Mouse (Mus musculus) kidney, embryonic 16.5 days (tissue): ENCODE data around the gene Colgalt1. TPM values are rescaled to one million over a fixed set of nuclear protein-coding genes. Genes with fewer than 3 reads are reported as not detected.
A peak's percentile ranks its signal among the peaks of the same experiment; 100 is the strongest.

ENCODE experiments used
- ATAC-seq: fragments of 200-750 bp; cut with Nextera tagmentation; 2 replicates; pipeline ENCODE4 v1.8.0; 2017; ENCODE audit warnings: moderate TSS enrichment; ENCODE audit not compliant: low FRiP score, low TSS enrichment
- H3K27ac ChIP-seq: fragments of 300-500 bp; sonication (generic); 2 replicates; pipeline ENCODE4 v1.5.1; 2014; ENCODE audit warnings: low read length
- H3K27me3 ChIP-seq: fragments of 300-500 bp; sonication (generic); 2 replicates; pipeline ENCODE4 v1.6.1; 2014; ENCODE audit warnings: low read length, control low read depth, mixed read lengths; ENCODE audit not compliant: insufficient read depth
- H3K36me3 ChIP-seq: fragments of 300-500 bp; sonication (generic); 2 replicates; pipeline ENCODE4 v1.6.1; 2014; ENCODE audit warnings: low read length, control low read depth, mixed read lengths; ENCODE audit not compliant: insufficient read depth
- H3K4me1 ChIP-seq: fragments of 300-500 bp; sonication (generic); 2 replicates; pipeline ENCODE4 v1.6.1; 2014; ENCODE audit warnings: low read length, control low read depth, mixed read lengths; ENCODE audit not compliant: insufficient read depth
- H3K4me2 ChIP-seq: fragments of 300-500 bp; sonication (generic); replicated peaks from 2 replicates; pipeline ENCODE4 v1.6.1; 2014; ENCODE audit warnings: low read depth, low read length
- H3K4me3 ChIP-seq: fragments of 300-500 bp; sonication (generic); 2 replicates; pipeline ENCODE4 v1.5.1; 2014; ENCODE audit warnings: mild to moderate bottlenecking, low read length
- H3K9ac ChIP-seq: fragments of 300-500 bp; sonication (generic); replicated peaks from 2 replicates; pipeline ENCODE4 v1.6.1; 2014; ENCODE audit warnings: low read length
- H3K9me3 ChIP-seq: fragments of 300-500 bp; sonication (generic); 2 replicates; pipeline ENCODE4 v1.6.1; 2016; ENCODE audit warnings: low read length, control low read depth
- WGBS: fragments of 180-500 bp; shearing (Covaris S2); extraction: QIAGEN DNeasy Blood & Tissue Kit; methylation state at CpG from one replicate; pipeline ENCODE4 v1.1.7; 2014; 5-methylcytosine and 5-hydroxymethylcytosine counted together
- polyA plus RNA-seq: library from polyadenylated mRNA; unstranded; fragments of >200 nt; fragmentation: Nextera tagmentation; extraction: Ambion mirVana; gene quantifications from 2 replicates; pipeline ENCODE4 v1.2.1, GENCODE M21; 2015

Colgalt1 gene
- polyA plus RNA-seq, 1 experiment from 2014 or later = 77.6 TPM

GRCm38 (mm10) chr8:71596798-71597197, 14.0 kb upstream of the Colgalt1 start:
- H3K4me3 ChIP-seq = no peak overlapping the region
- no peak overlapping the region for H3K4me2 ChIP-seq
- no peak overlapping the region for H3K9ac ChIP-seq
- H3K36me3 ChIP-seq = peaks cover 6% of the 10 kb centered on the region; the same call in 1 of the 2 replicates
- WGBS = 78% methylated on average over 4 of the region's 4 CpGs
- ATAC-seq = no peak
- no peaks in the 10 kb centered on the region for H3K9me3 ChIP-seq
- peaks cover 12% of the 10 kb centered on the region for H3K27me3 ChIP-seq
- no peak overlapping the region for H3K27ac ChIP-seq
- peaks cover 14% of the 10 kb centered on the region for H3K4me1 ChIP-seq

- peaks cover 6% of the 10 kb centered on the region; the same call in 1 of the 2 replicates for H3K36me3 ChIP-seq
- no peak within 1 kb of the TSS for H3K4me2 ChIP-seq
- H3K27me3 ChIP-seq = peaks cover 18% of the 10 kb centered on the region
- H3K9me3 ChIP-seq = no peaks in the 10 kb centered on the region
- WGBS = 87% methylated on average over 3 of the region's 3 CpGs
- H3K4me3 ChIP-seq = no peak within 1 kb of the TSS
- H3K9ac ChIP-seq = no peak within 1 kb of the TSS
- ATAC-seq = no peak
- no peak within 1 kb of the TSS for H3K27ac ChIP-seq
- H3K4me1 ChIP-seq = peaks cover 21% of the 10 kb centered on the region
These were observed 13.3 kb upstream of the Colgalt1 start, which contains the start of gene Fam129c for GRCm38 (mm10) chr8:71597451-71597850. Gene Fam129c (plus strand): TSS chr8:71597648.

GRCm38 (mm10) chr8:71598375-71598774, 12.4 kb upstream of the Colgalt1 start:
- Histone ChIP-seq H3K4me2 (no peak overlapping the region), H3K36me3 (peaks cover 6% of the 10 kb centered on the region; the same call in 1 of the 2 replicates), H3K4me3 (no peak overlapping the region), H3K9ac (no peak overlapping the region), H3K4me1 (peaks cover 19% of the 10 kb centered on the region), H3K27me3 (peaks cover 22% of the 10 kb centered on the region), H3K27ac (no peak overlapping the region), H3K9me3 (no peaks in the 10 kb centered on the region)
- no peak for ATAC-seq

- Histone ChIP-seq H3K27ac (no peak overlapping the region), H3K27me3 (peaks cover 22% of the 10 kb centered on the region), H3K4me1 (peaks cover 14% of the 10 kb centered on the region), H3K4me2 (no peak overlapping the region), H3K9me3 (no peaks in the 10 kb centered on the region), H3K36me3 (peaks cover 5% of the 10 kb centered on the region; the same call in 1 of the 2 replicates), H3K4me3 (no peak overlapping the region), H3K9ac (no peak overlapping the region)
- 93% methylated on average over 5 of the region's 5 CpGs for WGBS
- no peak for ATAC-seq
These were observed 12.0 kb upstream of the Colgalt1 start for GRCm38 (mm10) chr8:71598841-71599240.

GRCm38 (mm10) chr8:71601939-71602665, 8.7 kb upstream of the Colgalt1 start:
- Histone ChIP-seq H3K27ac (no peak overlapping the region), H3K27me3 (peaks cover 22% of the 10 kb centered on the region), H3K4me1 (peaks cover 14% of the 10 kb centered on the region), H3K36me3 (no peaks in the 10 kb centered on the region), H3K4me3 (peak overlapping the region; percentile 42), H3K4me2 (peak overlapping the region; percentile 59), H3K9me3 (no peaks in the 10 kb centered on the region), H3K9ac (peak overlapping the region; percentile 29)
- ATAC-seq = peak; percentile 25; the same call in 1 of the 2 replicates
- WGBS = 2% methylated on average over 65 of the region's 65 CpGs

- peak overlapping the region; percentile 42 for H3K4me3 ChIP-seq
- peak; percentile 87 for ATAC-seq
- H3K9me3 ChIP-seq = no peaks in the 10 kb centered on the region
- no peak overlapping the region for H3K27ac ChIP-seq
- H3K27me3 ChIP-seq = peaks cover 22% of the 10 kb centered on the region
- 1% methylated on average over 32 of the region's 32 CpGs for WGBS
- peak overlapping the region; percentile 59 for H3K4me2 ChIP-seq
- H3K36me3 ChIP-seq = no peaks in the 10 kb centered on the region
- peaks cover 14% of the 10 kb centered on the region for H3K4me1 ChIP-seq
- peak overlapping the region; percentile 47 for H3K9ac ChIP-seq
These were observed 8.0 kb upstream of the Colgalt1 start for GRCm38 (mm10) chr8:71602666-71603334.

- H3K9ac ChIP-seq = 0 out of 2 replicates have a peak overlapping the region, but pooled peaks have one; percentile 7
- no peak for ATAC-seq
- H3K27me3 ChIP-seq = peaks cover 22% of the 10 kb centered on the region
- no peak overlapping the region for H3K4me3 ChIP-seq
- peaks cover 14% of the 10 kb centered on the region for H3K4me1 ChIP-seq
- H3K9me3 ChIP-seq = no peaks in the 10 kb centered on the region
- no peak overlapping the region for H3K27ac ChIP-seq
- WGBS = 55% methylated on average over 7 of the region's 7 CpGs
- no peaks in the 10 kb centered on the region for H3K36me3 ChIP-seq
- no peak overlapping the region for H3K4me2 ChIP-seq
These were observed 6.8 kb upstream of the Colgalt1 start for GRCm38 (mm10) chr8:71604021-71604420.

- Histone ChIP-seq H3K4me3 (peak overlapping the region; percentile 77), H3K4me1 (peaks cover 14% of the 10 kb centered on the region), H3K36me3 (peaks cover 24% of the 10 kb centered on the region), H3K9me3 (no peaks in the 10 kb centered on the region), H3K27ac (no peak overlapping the region), H3K27me3 (no peaks in the 10 kb centered on the region), H3K9ac (peak overlapping the region; percentile 85), H3K4me2 (peak overlapping the region; percentile 78)
- no peak for ATAC-seq
- 44% methylated on average over 5 of the region's 5 CpGs for WGBS
These were observed 1.3 kb downstream of the Colgalt1 start for GRCm38 (mm10) chr8:71612141-71612540.

GRCm38 (mm10) chr8:71613418-71613817, 2.6 kb downstream of the Colgalt1 start:
- Histone ChIP-seq H3K9ac (no peak overlapping the region), H3K27ac (no peak overlapping the region), H3K36me3 (peaks cover 36% of the 10 kb centered on the region), H3K27me3 (no peaks in the 10 kb centered on the region), H3K4me3 (no peak overlapping the region), H3K9me3 (no peaks in the 10 kb centered on the region), H3K4me1 (peaks cover 14% of the 10 kb centered on the region), H3K4me2 (no peak overlapping the region)
- 22% methylated on average over 4 of the region's 4 CpGs for WGBS
- ATAC-seq = no peak

GRCm38 (mm10) chr8:71619786-71620185, 9.0 kb downstream of the Colgalt1 start:
- no peak overlapping the region for H3K4me3 ChIP-seq
- WGBS = 92% methylated on average over 2 of the region's 2 CpGs
- no peaks in the 10 kb centered on the region for H3K4me1 ChIP-seq
- H3K4me2 ChIP-seq = no peak overlapping the region
- H3K9me3 ChIP-seq = peaks cover 19% of the 10 kb centered on the region
- no peak overlapping the region for H3K9ac ChIP-seq
- H3K27ac ChIP-seq = no peak overlapping the region
- peaks cover 93% of the 10 kb centered on the region for H3K36me3 ChIP-seq
- ATAC-seq = no peak
- H3K27me3 ChIP-seq = no peaks in the 10 kb centered on the region
